Mouse (Mus musculus): ENCODE measurements around the gene Hoxb6.

Gene Hoxb6

GRCm38 (mm10) chr11:96291681-96292564 lies at the start of gene Hoxb6:
Hoxb6 (plus strand) TSS chr11:96292476.
- no peak for DNase-seq (ENCODE audit: low spot score in 2 of 2)

- DNase-seq (ENCODE audit: low spot score in 2 of 2) = no peak
Observed at GRCm38 (mm10) chr11:96250901-96251300, 41.4 kb upstream of the Hoxb6 start.

- DNase-seq (ENCODE audit: low spot score in 2 of 2) = no peak
Observed at GRCm38 (mm10) chr11:96251480-96252031, 40.7 kb upstream of the Hoxb6 start.

- no peak for DNase-seq (ENCODE audit: low spot score in 2 of 2)
Observed at GRCm38 (mm10) chr11:96252541-96253120, 39.6 kb upstream of the Hoxb6 start.

GRCm38 (mm10) chr11:96254221-96254620 lies 38.1 kb upstream of the Hoxb6 start:
- no peak for DNase-seq (ENCODE audit: low spot score in 2 of 2)

GRCm38 (mm10) chr11:96255111-96255995 lies 36.9 kb upstream of the Hoxb6 start:
- DNase-seq (ENCODE audit: low spot score in 2 of 2) = no peak

- no peak for DNase-seq (ENCODE audit: low spot score in 2 of 2)
Observed at GRCm38 (mm10) chr11:96255996-96256445, 36.3 kb upstream of the Hoxb6 start.

- no peak for DNase-seq (ENCODE audit: low spot score in 2 of 2)
Observed at GRCm38 (mm10) chr11:96257141-96257540, 35.1 kb upstream of the Hoxb6 start.

- no peak for DNase-seq (ENCODE audit: low spot score in 2 of 2)
Observed at GRCm38 (mm10) chr11:96259038-96259437, 33.2 kb upstream of the Hoxb6 start.

GRCm38 (mm10) chr11:96259511-96259910 lies 32.8 kb upstream of the Hoxb6 start:
- no peak for DNase-seq (ENCODE audit: low spot score in 2 of 2)

- no peak for DNase-seq (ENCODE audit: low spot score in 2 of 2)
Observed at GRCm38 (mm10) chr11:96260310-96260970, 31.8 kb upstream of the Hoxb6 start.

- peak; percentile 52 to 72 for DNase-seq (ENCODE audit: low spot score in 2 of 2)
Observed at GRCm38 (mm10) chr11:96261323-96261890, 30.9 kb upstream of the Hoxb6 start.

- DNase-seq (ENCODE audit: low spot score in 2 of 2) = no peak
Observed at GRCm38 (mm10) chr11:96262262-96262830, 29.9 kb upstream of the Hoxb6 start.

GRCm38 (mm10) chr11:96263636-96264389 lies 28.5 kb upstream of the Hoxb6 start:
- no peak for DNase-seq (ENCODE audit: low spot score in 2 of 2)

- no peak for DNase-seq (ENCODE audit: low spot score in 2 of 2)
Observed at GRCm38 (mm10) chr11:96264390-96265020, 27.8 kb upstream of the Hoxb6 start.

- DNase-seq (ENCODE audit: low spot score in 2 of 2) = no peak
Observed at GRCm38 (mm10) chr11:96265954-96266353, 26.3 kb upstream of the Hoxb6 start.

GRCm38 (mm10) chr11:96267021-96267920 lies 25.0 kb upstream of the Hoxb6 start:
- no peak for DNase-seq (ENCODE audit: low spot score in 2 of 2)
